Mouse (Mus musculus): ENCODE measurements at regions not wholly inside any gene's neighbourhood (a gene's known extent, or its start where the extent isn't known, plus 50 kb on each side); places are given as distances from the start of the nearest gene placed in this dataset.

DNA sequence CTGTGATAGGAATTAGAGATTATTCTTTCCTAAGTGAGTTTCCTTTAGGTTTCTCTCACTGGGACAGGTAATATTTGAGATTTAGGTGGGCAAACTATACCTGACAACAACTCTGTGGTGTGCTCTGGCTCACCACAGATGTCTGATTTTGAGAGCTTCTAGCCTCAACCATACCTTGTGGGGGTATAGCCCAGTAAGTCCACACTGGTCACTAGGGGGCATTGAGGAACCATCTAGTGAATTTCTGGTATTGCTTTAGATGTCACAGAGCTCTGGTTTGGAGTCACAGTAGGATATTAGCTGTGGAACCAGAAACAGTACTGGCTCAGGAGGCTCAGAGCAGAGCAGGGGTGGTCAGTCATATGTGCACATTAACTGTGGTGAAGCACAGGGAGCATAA lies 91.5 kb upstream of the 2210010C04Rik start:
- no peak for DNase-seq (ENCODE audit: low read depth, low spot score)

GRCm38 (mm10) chr6:41121641-41122040 lies 86.3 kb upstream of the 2210010C04Rik start:
- DNase-seq (ENCODE audit: low read depth, low spot score): no peak

DNA sequence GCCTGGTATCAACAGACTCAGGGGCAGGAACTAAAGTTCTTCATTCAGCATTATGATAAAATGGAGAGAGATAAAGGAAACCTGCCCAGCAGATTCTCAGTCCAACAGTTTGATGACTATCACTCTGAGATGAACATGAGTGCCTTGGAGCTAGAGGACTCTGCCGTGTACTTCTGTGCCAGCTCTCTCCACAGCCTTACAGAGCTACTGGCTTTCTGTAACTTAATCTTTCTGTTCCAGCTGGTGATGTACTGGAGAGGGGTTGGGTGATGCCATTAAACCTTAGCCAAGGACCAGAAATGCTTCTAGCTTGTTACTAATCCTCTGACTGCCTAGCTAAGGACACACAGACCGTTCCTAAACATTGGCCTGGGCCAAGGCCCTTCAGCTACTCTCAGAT lies 83.9 kb upstream of the 2210010C04Rik start:
- DNase-seq (ENCODE audit: low read depth, low spot score): no peak

DNA sequence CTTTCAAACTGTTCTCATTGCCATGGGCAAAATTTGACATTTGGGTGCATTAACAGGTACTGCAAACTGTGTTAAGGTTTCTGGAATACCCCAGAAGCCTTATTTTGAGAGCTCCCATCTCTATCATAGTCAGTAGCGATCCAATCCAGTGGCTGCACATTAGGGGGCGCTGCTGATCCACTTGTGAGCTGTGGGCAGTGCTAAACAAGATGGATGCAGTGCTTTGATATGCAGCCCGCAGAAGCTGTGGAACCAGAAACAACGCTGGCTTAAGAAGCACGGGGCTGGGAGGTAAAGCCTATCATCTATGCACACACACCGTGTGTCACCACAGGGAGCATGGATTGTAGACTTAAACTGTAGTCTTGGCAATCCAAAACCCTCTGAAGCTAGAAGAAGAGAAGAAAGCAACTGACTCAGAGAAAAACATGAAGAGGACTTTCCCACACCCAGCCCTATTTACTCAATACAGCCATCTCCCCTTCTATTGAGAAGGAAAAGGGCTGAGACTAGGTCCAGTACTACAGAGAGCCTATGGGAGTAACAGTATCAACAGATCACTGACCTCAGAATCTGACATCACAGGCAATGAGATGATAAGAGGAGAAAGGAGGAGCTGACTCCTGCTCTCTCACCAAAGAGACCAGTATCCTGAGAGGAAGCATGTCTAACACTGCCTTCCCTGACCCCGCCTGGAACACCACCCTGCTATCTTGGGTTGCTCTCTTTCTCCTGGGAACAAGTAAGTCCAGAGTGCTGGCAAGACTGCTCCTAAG lies 83.1 kb upstream of the 2210010C04Rik start:
- DNase-seq (ENCODE audit: low read depth, low spot score): no peak

- no peak for DNase-seq (ENCODE audit: low read depth, low spot score)
Observed at GRCm38 (mm10) chr6:41113943-41114342, 78.6 kb upstream of the 2210010C04Rik start.

DNA sequence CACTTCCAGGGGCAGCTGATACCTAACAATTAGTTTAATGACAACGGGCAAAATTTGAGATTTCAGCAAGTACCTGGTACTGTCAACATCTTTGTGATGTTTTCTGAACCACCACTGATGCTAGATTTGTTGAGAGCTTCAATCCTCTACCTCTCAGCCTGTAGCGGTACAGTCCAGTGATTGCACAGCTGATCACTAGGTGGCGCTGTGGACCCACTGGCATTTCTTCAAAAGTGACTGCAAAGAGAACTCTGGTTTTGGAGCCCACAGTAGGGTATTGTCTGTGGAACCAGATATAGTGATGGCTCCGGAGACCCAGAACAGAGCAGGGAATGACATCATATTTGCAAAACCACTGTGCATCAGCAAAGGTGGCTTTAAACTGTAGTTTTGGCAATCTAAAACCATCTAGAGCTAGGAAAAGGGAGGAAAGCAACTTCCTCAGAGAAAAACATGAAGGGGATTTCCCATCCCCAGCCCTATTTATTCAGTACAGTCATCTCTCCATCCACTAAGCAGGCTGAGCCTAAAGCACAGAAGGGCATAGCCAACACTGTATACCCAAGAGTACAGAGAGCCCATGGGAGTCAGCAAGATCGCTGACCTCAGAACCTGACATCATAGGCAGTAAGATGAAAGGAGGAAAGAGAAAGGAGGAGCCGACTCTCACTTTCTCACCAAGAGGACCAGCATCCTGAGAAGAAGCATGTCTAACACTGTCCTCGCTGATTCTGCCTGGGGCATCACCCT lies 77.7 kb upstream of the 2210010C04Rik start:
- DNase-seq (ENCODE audit: low read depth, low spot score): no peak

GRCm38 (mm10) chr6:41111829-41112228 lies 76.5 kb upstream of the 2210010C04Rik start:
- no peak for DNase-seq (ENCODE audit: low read depth, low spot score)

DNA sequence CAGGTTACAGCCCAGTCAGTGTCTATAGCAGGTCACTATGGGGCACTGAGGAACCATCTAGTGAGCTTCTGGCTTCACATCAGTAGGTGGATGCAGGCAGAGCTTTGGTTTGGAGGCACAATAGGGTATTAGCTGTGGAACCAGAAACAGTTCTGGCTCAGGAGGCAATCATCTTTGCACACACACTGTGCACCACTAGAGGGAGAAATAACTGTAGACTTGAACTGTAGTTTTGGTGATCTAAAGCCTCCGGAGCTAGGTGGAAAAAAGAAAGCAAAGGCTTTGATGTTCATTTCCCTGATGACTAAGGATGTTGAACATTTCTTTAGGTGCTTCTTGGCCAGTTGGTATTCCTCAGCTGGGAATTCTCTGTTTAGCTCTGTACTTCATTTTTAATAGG lies 73.6 kb upstream of the 2210010C04Rik start:
- no peak for DNase-seq (ENCODE audit: low read depth, low spot score)

DNA sequence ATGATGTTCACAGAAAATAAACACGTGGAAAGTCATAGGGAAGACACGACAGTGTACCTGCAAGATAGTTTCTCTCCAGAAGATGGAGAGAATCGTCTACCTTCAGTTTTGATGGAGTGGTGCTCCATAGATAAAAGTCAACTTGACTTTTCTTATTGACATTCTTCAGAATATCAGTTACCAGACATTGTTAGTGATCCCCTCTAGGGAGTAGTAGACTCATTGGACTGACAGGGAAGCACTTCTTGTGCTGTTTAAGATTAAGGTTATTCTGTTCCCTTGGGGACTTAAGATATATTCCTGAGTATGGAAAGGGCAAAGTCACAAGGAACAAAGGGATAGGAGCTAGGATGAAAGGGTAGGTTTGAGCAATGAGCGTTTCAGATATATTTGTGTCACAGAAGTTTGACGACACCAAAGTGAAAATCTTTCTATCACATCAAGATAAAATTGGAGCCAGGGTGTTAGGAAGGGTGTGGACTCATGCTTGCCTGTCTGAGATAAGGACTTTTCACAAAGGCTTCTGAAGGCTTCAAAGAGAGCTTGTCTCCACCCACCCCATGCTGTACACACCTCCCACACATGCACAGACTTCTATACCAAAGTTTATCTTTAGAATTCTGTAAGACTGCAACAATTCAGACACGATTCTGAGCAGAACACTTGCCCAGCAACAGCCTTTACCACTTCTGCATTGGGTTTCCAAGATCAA lies 68.5 kb upstream of the 2210010C04Rik start:
- DNase-seq (ENCODE audit: low read depth, low spot score): no peak

DNA sequence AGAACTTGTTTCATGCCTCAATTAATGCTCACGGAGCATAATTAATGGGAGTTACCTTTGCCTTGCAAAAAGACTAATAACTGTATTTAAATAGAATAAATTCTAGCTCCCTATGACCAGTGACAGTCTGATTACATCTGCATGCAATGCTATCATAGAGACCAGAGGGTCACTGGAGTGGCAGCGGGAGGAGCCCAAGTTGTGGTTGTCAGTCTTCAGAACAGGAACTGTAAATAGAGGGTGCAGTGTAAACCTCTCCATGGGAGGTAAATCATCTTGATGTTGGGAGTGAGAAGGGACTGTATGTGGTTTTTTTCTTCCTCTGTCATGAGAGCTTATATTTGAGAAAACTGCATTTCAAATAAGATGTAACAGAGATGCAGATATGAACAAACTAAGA lies 66.7 kb upstream of the 2210010C04Rik start:
- no peak for DNase-seq (ENCODE audit: low read depth, low spot score)

DNA sequence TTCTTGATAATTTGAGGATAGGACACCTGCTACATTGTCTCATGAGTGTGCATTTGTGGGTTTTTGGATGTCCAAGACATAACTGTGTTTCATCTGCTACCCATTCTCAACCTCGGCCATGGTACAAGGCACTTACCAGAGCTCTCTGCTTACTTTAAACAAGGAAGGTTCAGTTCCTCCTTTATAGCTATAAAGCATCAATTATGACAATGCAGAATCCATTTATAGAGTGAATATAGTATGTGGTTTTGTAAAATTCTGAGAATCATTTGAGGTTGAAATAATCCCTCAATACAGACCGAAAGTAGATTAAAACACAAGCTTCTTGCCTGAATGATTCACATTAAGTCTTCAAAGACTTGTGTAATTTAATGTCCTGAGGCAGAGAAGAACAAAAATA lies 64.9 kb upstream of the 2210010C04Rik start:
- DNase-seq (ENCODE audit: low read depth, low spot score): no peak

GRCm38 (mm10) chr6:41091177-41091829 lies 56.0 kb upstream of the 2210010C04Rik start:
- DNase-seq (ENCODE audit: low read depth, low spot score): no peak
